In genomic region chr2:5589163-5589562, GRCm38 (mm10) we compare ENCODE assay signal across 22 mouse cellular contexts.
DNase-seq lines count a peak whose midpoint lies in the region; ATAC-seq and TF ChIP-seq lines count a peak whose summit lies in the region.
"Had no signal": no experiment of that assay in that cellular context is flagged by ENCODE, and none has a peak within 500 bp of the region (broad histone marks: within the 10 kb centered on the region; RNA-seq: fewer than 3 reads in every experiment).

No protein-coding gene starts in this region.

- no peaks in the 10 kb centered on the region; the same call in 1 of the 2 replicates for H3K79me2 ChIP-seq in CH12.LX (replicated peaks; ENCODE audit: control insufficient read depth, extremely low read depth, insufficient read depth, poor library complexity, severe bottlenecking)

- H3K9me3 ChIP-seq in CH12.LX (replicated peaks; ENCODE audit: low read length) = no peaks in the 10 kb centered on the region
- H3K9me3 ChIP-seq: forebrain, embryonic 10.5 days; forebrain, embryonic 13.5 days; hindbrain, embryonic 12.5 days; hindbrain, embryonic 15.5 days had no signal

- TF ChIP-seq CTCF in CH12.LX (conservative IDR thresholded peaks at IDR 0.05 in 1 of 2, IDR thresholded peaks at IDR 0.05 in 1 of 2; ENCODE audit: low read depth in 2 of 2, low read length in 2 of 2) = no peak

- no peaks in the 10 kb centered on the region for H3K27me3 ChIP-seq in CH12.LX (replicated peaks)
- H3K27me3 ChIP-seq: forebrain, embryonic 13.5 days; hindbrain, embryonic 12.5 days; hindbrain, embryonic 15.5 days had no signal

- dilution Hi-C loops in CH12.LX (cut with MboI; ENCODE audit: extremely low pct_ligation_motif_present, extremely low pct_unique_long_range_greater_than_20kb, low sequenced_read_pairs) = no loop called here

- peak; percentile 69; the same call in 1 of the 2 replicates for ATAC-seq in frontal cortex, adult (ENCODE audit: low TSS enrichment)
- ATAC-seq: forebrain, embryonic 13.5 days; forebrain, embryonic 16.5 days had no signal

- peaks cover 0 to 2% of the 10 kb centered on the region in 2 experiments for H3K36me3 ChIP-seq in CH12.LX (replicated peaks in 1 of 2; ENCODE audit: control insufficient read depth in 1 of 2, insufficient read depth in 1 of 2, low read length in 1 of 2)
- H3K36me3 ChIP-seq: forebrain, embryonic 10.5 days; hindbrain, embryonic 12.5 days; hindbrain, embryonic 15.5 days had no signal

- in situ Hi-C loops in CH12.LX (cut with MboI; ENCODE audit: low pct_ligation_motif_present, low pct_unique_long_range_greater_than_20kb, low sequenced_read_pairs) = no loop called here

- intact Hi-C loops in left cerebral cortex, postnatal 10 days (cut with DNase I) = no loop called here

- H3K27ac ChIP-seq in CH12.LX (ENCODE audit: insufficient read depth, low read depth) = no peak overlapping the region
- H3K27ac ChIP-seq: forebrain, embryonic 10.5 days; forebrain, embryonic 13.5 days; hindbrain, embryonic 12.5 days; hindbrain, embryonic 15.5 days had no signal

- peaks cover 35 to 84% of the 10 kb centered on the region in 2 experiments for H3K4me1 ChIP-seq in CH12.LX (ENCODE audit: control insufficient read depth in 1 of 2, insufficient read depth in 2 of 2)
- H3K4me1 ChIP-seq: forebrain, embryonic 10.5 days; forebrain, embryonic 13.5 days; hindbrain, embryonic 12.5 days; hindbrain, embryonic 15.5 days had no signal

- TF ChIP-seq EP300 in CH12.LX (IDR thresholded peaks at IDR 0.05; ENCODE audit: low read length) = no peak

- H3K4me3 ChIP-seq in CH12.LX (replicated peaks in 1 of 3; ENCODE audit: low read depth in 2 of 3, low read length in 2 of 3, poor library complexity in 1 of 3) = no peak overlapping the region
- H3K4me3 ChIP-seq: forebrain, embryonic 10.5 days; forebrain, embryonic 13.5 days; hindbrain, embryonic 12.5 days; hindbrain, embryonic 15.5 days had no signal

- peak overlapping the region; percentile 37; the same call in 1 of the 2 replicates for H3K4me2 ChIP-seq in CH12.LX (ENCODE audit: insufficient read depth, low read depth, poor library complexity, severe bottlenecking)
- H3K4me2 ChIP-seq: forebrain, embryonic 13.5 days; heart, embryonic 11.5 days; hindbrain, embryonic 12.5 days; hindbrain, embryonic 15.5 days had no signal

- no peak for DNase-seq in frontal cortex, postnatal 10 days (ENCODE audit: low spot score in 2 of 2)
- DNase-seq in left cerebral cortex, adult 18-20 months (ENCODE audit: low spot score in 2 of 2) = peak; percentile 39 to 52
- no peak for DNase-seq in left cerebral cortex, postnatal 10 days (ENCODE audit: extremely low spot score in 1 of 2, low spot score in 2 of 2)
- no peak for DNase-seq in CH12.LX (ENCODE audit: extremely low read depth)
- DNase-seq in layer of hippocampus, adult 8-10 months (ENCODE audit: low spot score in 2 of 2) = peak; percentile 47 to 65
- no peak for DNase-seq in thymus, postnatal 25 days
- no peak for DNase-seq in gastrocnemius, postnatal 4 days (ENCODE audit: low spot score in 2 of 2)
- DNase-seq: adrenal gland, adult 2 months; adrenal gland, postnatal 14 days; cerebellum, adult 18-20 months; cerebellum, adult 9-10 months; cerebellum, postnatal 14 days; gastrocnemius, postnatal 10 days; gastrocnemius, postnatal 36 days; heart, adult 11 months had no signal

- H3K9ac ChIP-seq in CH12.LX (ENCODE audit: insufficient read depth, low read depth) = no peak overlapping the region
- H3K9ac ChIP-seq: forebrain, embryonic 13.5 days; hindbrain, embryonic 12.5 days; hindbrain, embryonic 15.5 days had no signal

- TF ChIP-seq POLR2A in CH12.LX (IDR thresholded peaks at IDR 0.05; ENCODE audit: low read depth, low read length) = no peak

- no peak for TF ChIP-seq RAD21 in CH12.LX (IDR thresholded peaks at IDR 0.05; ENCODE audit: low read depth, low read length)

TF ChIP-seq in CH12.LX, 34 proteins besides CTCF, POLR2A, EP300 and RAD21:
- 0 out of 2 replicates have a peak, but pooled peaks have one; percentile 5 for TF ChIP-seq MAZ (IDR thresholded peaks at IDR 0.05; ENCODE audit: low read depth, low read length)
- TF ChIP-seq ZNF384 (IDR thresholded peaks at IDR 0.05; ENCODE audit: low read depth, low read length) = no peak

Comparison
In these comparisons a context has a peak if more than half of its experiments do, and no peak if none do; other contexts are left out.
1. DNase-seq: peak in left cerebral cortex, adult 18-20 months (2 of 2) and layer of hippocampus, adult 8-10 months (2 of 2); none in frontal cortex, postnatal 10 days (0 of 2), left cerebral cortex, postnatal 10 days (0 of 2), CH12.LX (single experiment), thymus, postnatal 25 days (single experiment) and gastrocnemius, postnatal 4 days (0 of 2).